Mouse (Mus musculus) thymus, adult 2 months (tissue): ENCODE measurements at regions not wholly inside any gene's neighbourhood (a gene's known extent, or its start where the extent isn't known, plus 50 kb on each side); places are given as distances from the start of the nearest gene placed in this dataset.

ENCODE experiments used
- DNase-seq: peaks from one replicate; pipeline ENCODE4 v3.0.0; 2021
- H3K27ac ChIP-seq: fragments of 200-500 bp; 2 replicates; pipeline ENCODE4 v1.5.1; 2012; ENCODE audit warnings: low read length, control low read depth; ENCODE audit not compliant: control insufficient read depth, insufficient read depth
- H3K27me3 ChIP-seq: fragments of 200-500 bp; 2 replicates; pipeline ENCODE4 v1.6.1; 2012; ENCODE audit warnings: mild to moderate bottlenecking, low read length, moderate library complexity, mixed read lengths; ENCODE audit not compliant: control insufficient read depth, insufficient read depth
- H3K36me3 ChIP-seq: fragments of 200-500 bp; 2 replicates; pipeline ENCODE4 v1.6.1; 2012; ENCODE audit warnings: mild to moderate bottlenecking, low read length, moderate library complexity; ENCODE audit not compliant: control insufficient read depth, insufficient read depth
- H3K4me1 ChIP-seq: fragments of 200-500 bp; replicated peaks from 2 replicates; pipeline ENCODE4 v1.6.1; 2012; ENCODE audit warnings: low read length; ENCODE audit not compliant: control insufficient read depth, insufficient read depth
- H3K4me3 ChIP-seq: fragments of 200-500 bp; 2 replicates; pipeline ENCODE4 v1.5.1; 2012; ENCODE audit warnings: mild to moderate bottlenecking, low read length, control low read depth, moderate library complexity; ENCODE audit not compliant: control insufficient read depth, insufficient read depth
- CTCF ChIP-seq: fragments of 200-500 bp; IDR thresholded peaks from 2 replicates; pipeline ENCODE4 v1.5.1; 2012; ENCODE audit warnings: mild to moderate bottlenecking, control low read depth, low read length, moderate library complexity, borderline replicate concordance; ENCODE audit not compliant: control insufficient read depth, poor library complexity, insufficient read depth; ENCODE audit errors: extremely low read depth
- POLR2A ChIP-seq: fragments of 200-500 bp; IDR thresholded peaks from 2 replicates; pipeline ENCODE4 v1.6.1; 2012; ENCODE audit warnings: mild to moderate bottlenecking, low read length, control low read depth, moderate library complexity; ENCODE audit not compliant: control insufficient read depth, poor library complexity, insufficient read depth; ENCODE audit errors: extremely low read depth
- WGBS: fragments of 180-500 bp; shearing (Covaris S2); methylation state at CpG from one replicate; pipeline ENCODE4 v1.1.7; 2018; 5-methylcytosine and 5-hydroxymethylcytosine counted together

- DNase-seq = no peak
- Histone ChIP-seq H3K4me1 (no peaks in the 10 kb centered on the region), H3K27me3 (no peaks in the 10 kb centered on the region), H3K27ac (no peak overlapping the region), H3K4me3 (no peak overlapping the region), H3K36me3 (no peaks in the 10 kb centered on the region)
- TF ChIP-seq CTCF (no peak), POLR2A (no peak)
- 80% methylated on average over 3 of the region's 3 CpGs for WGBS
Measured at GRCm38 (mm10) chr11:31477104-31477503, 107.2 kb upstream of the Stc2 start.

- Histone ChIP-seq H3K36me3 (no peaks in the 10 kb centered on the region), H3K4me3 (no peak overlapping the region), H3K4me1 (no peaks in the 10 kb centered on the region), H3K27me3 (no peaks in the 10 kb centered on the region), H3K27ac (no peak overlapping the region)
- DNase-seq = no peak
- TF ChIP-seq CTCF = no peak
- TF ChIP-seq POLR2A = no peak
- 83% methylated on average over 4 of the region's 4 CpGs for WGBS
Measured at GRCm38 (mm10) chr11:31473017-31473416, 103.1 kb upstream of the Stc2 start.

- TF ChIP-seq CTCF (no peak), POLR2A (no peak)
- Histone ChIP-seq H3K4me3 (no peak overlapping the region), H3K27me3 (no peaks in the 10 kb centered on the region), H3K27ac (no peak overlapping the region), H3K36me3 (no peaks in the 10 kb centered on the region), H3K4me1 (no peaks in the 10 kb centered on the region)
- no peak for DNase-seq
- WGBS = 89% methylated on average over 2 of the region's 2 CpGs
Measured at GRCm38 (mm10) chr11:31470681-31471414, 101.0 kb upstream of the Stc2 start.

- no peak for TF ChIP-seq POLR2A
- TF ChIP-seq CTCF = no peak
- WGBS = 95% methylated on average over 1 of the region's 1 CpGs
- no peaks in the 10 kb centered on the region for H3K4me1 ChIP-seq
- H3K4me3 ChIP-seq = no peak overlapping the region
- no peaks in the 10 kb centered on the region for H3K36me3 ChIP-seq
- no peak overlapping the region for H3K27ac ChIP-seq
- no peaks in the 10 kb centered on the region for H3K27me3 ChIP-seq
- DNase-seq = no peak
Measured at GRCm38 (mm10) chr11:31464844-31465243, 95.0 kb upstream of the Stc2 start.

GRCm38 (mm10) chr11:31462440-31462839 lies 92.6 kb upstream of the Stc2 start:
- Histone ChIP-seq H3K36me3 (no peaks in the 10 kb centered on the region), H3K27me3 (no peaks in the 10 kb centered on the region), H3K4me3 (no peak overlapping the region), H3K4me1 (no peaks in the 10 kb centered on the region), H3K27ac (no peak overlapping the region)
- TF ChIP-seq CTCF = no peak
- TF ChIP-seq POLR2A = no peak
- DNase-seq = no peak

- no peaks in the 10 kb centered on the region for H3K27me3 ChIP-seq
- 88% methylated on average over 4 of the region's 4 CpGs for WGBS
- no peak for TF ChIP-seq CTCF
- no peak for TF ChIP-seq POLR2A
- H3K27ac ChIP-seq = no peak overlapping the region
- H3K36me3 ChIP-seq = no peaks in the 10 kb centered on the region
- DNase-seq = no peak
- H3K4me1 ChIP-seq = no peaks in the 10 kb centered on the region
- H3K4me3 ChIP-seq = no peak overlapping the region
Measured at GRCm38 (mm10) chr11:31461824-31462223, 92.0 kb upstream of the Stc2 start.

GRCm38 (mm10) chr11:31461348-31461747 lies 91.5 kb upstream of the Stc2 start:
- H3K4me1 ChIP-seq = no peaks in the 10 kb centered on the region
- no peaks in the 10 kb centered on the region for H3K27me3 ChIP-seq
- no peak overlapping the region for H3K27ac ChIP-seq
- no peak for DNase-seq
- TF ChIP-seq POLR2A = no peak
- TF ChIP-seq CTCF = no peak
- H3K36me3 ChIP-seq = no peaks in the 10 kb centered on the region
- WGBS = 74% methylated on average over 3 of the region's 3 CpGs
- no peak overlapping the region for H3K4me3 ChIP-seq
